Mouse (Mus musculus): ENCODE results near the gene Enpp7. TPM values are rescaled to one million over a fixed set of nuclear protein-coding genes. Genes with fewer than 3 reads are reported as not detected.

Gene Enpp7
- polyA plus RNA-seq, 1 experiment from 2014 or later, result not detected

GRCm38 (mm10) chr11:119041750-119042465, 53.9 kb downstream of the Enpp7 start:
- Histone ChIP-seq H3K4me2 (replicated peaks; ENCODE audit: low read depth, low read length) (peak overlapping the region; percentile 99), H3K9me3 (ENCODE audit: control insufficient read depth, low read length) (no peaks in the 10 kb centered on the region), H3K27ac (ENCODE audit: low read depth, low read length) (no peak overlapping the region), H3K9ac (ENCODE audit: low read depth, low read length) (peak overlapping the region; percentile 24; the same call in 1 of the 2 replicates), H3K4me3 (ENCODE audit: low read length) (peak overlapping the region; percentile 77), H3K4me1 (ENCODE audit: control insufficient read depth, insufficient read depth, low read length) (peaks cover 40% of the 10 kb centered on the region), H3K36me3 (ENCODE audit: control insufficient read depth, insufficient read depth, low read length) (0 out of 2 replicates have a peak, but pooled peaks cover 4% of the 10 kb centered on the region), H3K27me3 (ENCODE audit: control insufficient read depth, insufficient read depth, low read length) (peaks cover 75% of the 10 kb centered on the region)
- peak; percentile 9; the same call in 1 of the 2 replicates for ATAC-seq (ENCODE audit: low FRiP score, low TSS enrichment)
- WGBS, result under 1% methylated on average over 31 of the region's 31 CpGs

Other genes starting within 250 kb of the Enpp7 start
- gene Rbfox3, start 76.6 kb upstream of the Enpp7 start, polyA plus RNA-seq (2014; fragmentation: Nextera tagmentation; extraction: Ambion mirVana), result 0.37 and 0.50 TPM in 2 replicates
- gene Cbx2, start 34.8 kb downstream of the Enpp7 start, polyA plus RNA-seq (2014; fragmentation: Nextera tagmentation; extraction: Ambion mirVana), result 19.9 and 38.2 TPM in 2 replicates
- 7.8 and 10.9 TPM in 2 replicates for gene Cbx8, start 52.8 kb downstream of the Enpp7 start, polyA plus RNA-seq (2014; fragmentation: Nextera tagmentation; extraction: Ambion mirVana)
- gene Cbx4, start 98.0 kb downstream of the Enpp7 start, polyA plus RNA-seq (2014; fragmentation: Nextera tagmentation; extraction: Ambion mirVana), result 4.9 and 8.3 TPM in 2 replicates
- gene Tbc1d16, start 240.3 kb downstream of the Enpp7 start, polyA plus RNA-seq (2014; fragmentation: Nextera tagmentation; extraction: Ambion mirVana), result 7.3 and 13.0 TPM in 2 replicates
- 5.6 and 6.4 TPM in 2 replicates for gene Ccdc40, start 240.4 kb downstream of the Enpp7 start, polyA plus RNA-seq (2014; fragmentation: Nextera tagmentation; extraction: Ambion mirVana)

All from kidney, embryonic 14.5 days (tissue).